Mouse (Mus musculus) olfactory bulb, adult 2 months (tissue): ENCODE measurements around the gene Usp49.

ENCODE experiments used
- CTCF ChIP-seq: fragments of 200-500 bp; IDR thresholded peaks from 2 replicates; pipeline ENCODE4 v1.5.1; 2012; ENCODE audit warnings: low read depth, mild to moderate bottlenecking, low read length, moderate library complexity; ENCODE audit not compliant: insufficient read depth
- POLR2A ChIP-seq: fragments of 200-500 bp; IDR thresholded peaks from 2 replicates; pipeline ENCODE4 v1.6.1; 2012; ENCODE audit warnings: mild to moderate bottlenecking, low read depth, low read length, moderate library complexity; ENCODE audit not compliant: insufficient read depth

DNA sequence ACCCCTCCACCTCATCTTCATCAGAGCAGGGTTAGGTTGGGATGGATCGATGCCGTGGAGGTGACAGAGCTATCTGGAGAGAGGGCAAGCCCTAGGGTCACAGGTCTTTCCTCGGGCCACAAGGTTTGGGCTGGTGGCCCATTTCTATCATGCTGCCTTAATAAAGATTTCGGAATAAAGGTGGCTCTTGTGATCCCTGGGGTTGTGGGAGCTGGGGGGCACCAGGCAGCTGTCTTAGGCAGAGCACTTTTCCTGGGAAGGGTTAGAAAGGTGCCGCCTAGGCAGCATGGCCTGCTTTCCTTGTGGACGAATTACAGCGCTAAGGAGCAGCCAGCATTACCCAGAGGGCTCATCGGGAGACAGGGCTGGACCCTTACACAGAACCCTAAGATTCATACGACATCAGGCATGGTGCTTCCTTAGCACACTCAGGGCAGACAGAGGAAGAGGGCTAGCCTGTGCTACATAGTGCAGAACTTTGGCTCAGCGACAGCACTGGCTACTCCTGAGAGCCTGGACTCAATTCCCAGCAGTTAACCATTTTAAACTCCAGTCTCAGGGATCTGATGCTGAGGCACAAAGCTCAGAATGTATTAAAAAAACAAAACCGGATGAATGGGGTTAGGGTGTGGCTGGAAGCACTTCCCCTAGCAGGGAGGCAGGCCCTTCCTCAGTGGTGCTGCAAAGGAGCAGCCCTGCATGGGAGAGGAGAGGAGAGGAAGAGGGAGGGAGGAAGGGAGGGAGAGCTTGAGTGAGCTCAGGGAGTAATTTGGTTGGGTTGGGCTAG lies 30.8 kb upstream of the Usp49 start:
- TF ChIP-seq CTCF, result no peak
- no peak for TF ChIP-seq POLR2A
